Mouse (Mus musculus) c-Kit-positive CD71-positive TER-119-positive erythroid progenitor cells, embryonic 14.5 days (primary cell): ENCODE measurements around the gene Rnf157.

Source experiments
- DNase-seq: peaks from one replicate; pipeline ENCODE4 v3.0.0-alpha.2; 2013; ENCODE audit warnings: low spot score

Gene Rnf157

DNA sequence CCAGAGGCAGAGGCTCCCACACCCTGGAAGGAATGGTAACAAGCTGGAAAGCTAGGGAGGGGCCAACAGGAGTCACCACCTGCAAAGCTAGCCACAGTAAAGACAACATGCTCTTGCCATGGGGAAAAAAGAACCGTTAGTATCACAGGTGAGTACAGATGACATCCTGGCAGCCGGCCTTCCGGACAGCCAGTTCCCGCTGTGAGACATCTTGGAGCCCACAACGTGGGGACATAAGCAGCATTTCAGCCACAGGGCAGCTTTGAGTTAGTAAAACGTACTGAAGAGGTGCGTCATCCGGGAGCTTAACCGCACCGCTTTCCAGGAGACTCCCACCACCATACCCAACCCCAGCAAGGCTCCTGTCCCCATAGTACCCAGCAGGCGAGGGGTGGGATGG is 114.6 kb downstream of the Rnf157 start:
- no peak for DNase-seq

DNA sequence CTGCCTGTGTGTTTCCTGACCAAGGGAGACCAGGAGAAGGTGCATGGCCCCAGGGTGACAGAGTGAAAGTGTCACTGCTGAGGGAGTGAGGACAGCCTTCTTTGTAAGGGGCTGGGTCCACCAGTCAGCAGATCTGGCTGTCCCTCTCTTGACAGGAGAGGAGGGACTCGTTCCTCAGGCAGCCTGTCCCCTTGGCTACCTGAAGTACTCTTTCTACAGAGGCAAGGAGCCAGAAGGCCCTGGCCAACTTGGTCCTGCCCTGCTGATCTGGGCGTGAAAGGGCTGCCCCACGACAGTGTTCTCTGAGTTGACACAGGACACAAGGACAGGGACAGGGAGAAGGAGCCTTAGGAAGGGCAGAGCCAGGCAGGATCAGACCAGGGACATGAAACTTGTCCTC is 115.8 kb downstream of the Rnf157 start:
- DNase-seq = no peak

DNA sequence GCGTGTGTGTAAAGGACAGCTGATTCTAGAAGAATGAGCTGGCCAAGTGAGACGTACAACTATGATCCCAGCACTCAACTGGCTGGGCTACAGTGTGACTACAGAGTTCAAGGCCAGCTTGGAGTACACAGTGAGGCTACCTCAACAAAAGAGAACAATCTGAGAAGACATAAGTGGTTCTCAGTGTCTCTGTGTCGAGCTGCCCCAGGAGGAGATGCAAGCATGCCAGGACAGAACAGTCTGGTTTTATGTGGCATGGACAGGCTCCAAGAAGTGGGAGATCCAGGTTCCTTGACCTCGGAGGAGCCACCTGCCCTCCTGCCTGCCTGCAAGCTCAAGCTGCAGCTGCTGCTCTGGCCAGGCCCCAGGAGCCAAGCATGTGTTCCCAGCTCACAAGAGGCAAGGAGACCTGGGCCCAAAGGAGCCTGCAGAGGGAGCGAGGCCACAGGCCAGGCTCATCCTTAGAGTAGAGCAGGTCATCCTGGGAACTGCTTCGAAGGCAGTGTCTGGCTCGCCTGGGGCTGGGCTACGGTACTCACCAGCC is 116.6 kb downstream of the Rnf157 start:
- no peak for DNase-seq

DNA sequence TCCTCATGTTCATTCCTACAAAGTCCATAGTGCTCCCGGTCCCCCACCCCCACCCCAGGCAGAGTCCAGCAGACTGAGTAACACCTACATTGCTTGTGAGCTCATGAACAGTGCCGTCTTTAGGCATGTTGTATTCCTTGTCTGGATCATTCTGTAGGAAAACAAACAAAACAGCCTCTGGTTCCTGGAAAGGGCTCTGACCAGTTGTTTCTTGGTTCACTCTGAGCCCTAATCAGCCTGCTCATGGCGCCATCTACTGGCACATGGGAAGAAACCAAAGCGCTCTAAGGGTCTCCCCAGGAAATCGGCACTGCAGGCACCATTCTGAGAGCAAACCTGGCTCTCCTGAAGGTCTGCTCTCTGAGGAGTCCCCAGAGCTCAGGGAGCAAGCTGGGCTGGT is 118.5 kb downstream of the Rnf157 start:
- peak; percentile 68 for DNase-seq

DNA sequence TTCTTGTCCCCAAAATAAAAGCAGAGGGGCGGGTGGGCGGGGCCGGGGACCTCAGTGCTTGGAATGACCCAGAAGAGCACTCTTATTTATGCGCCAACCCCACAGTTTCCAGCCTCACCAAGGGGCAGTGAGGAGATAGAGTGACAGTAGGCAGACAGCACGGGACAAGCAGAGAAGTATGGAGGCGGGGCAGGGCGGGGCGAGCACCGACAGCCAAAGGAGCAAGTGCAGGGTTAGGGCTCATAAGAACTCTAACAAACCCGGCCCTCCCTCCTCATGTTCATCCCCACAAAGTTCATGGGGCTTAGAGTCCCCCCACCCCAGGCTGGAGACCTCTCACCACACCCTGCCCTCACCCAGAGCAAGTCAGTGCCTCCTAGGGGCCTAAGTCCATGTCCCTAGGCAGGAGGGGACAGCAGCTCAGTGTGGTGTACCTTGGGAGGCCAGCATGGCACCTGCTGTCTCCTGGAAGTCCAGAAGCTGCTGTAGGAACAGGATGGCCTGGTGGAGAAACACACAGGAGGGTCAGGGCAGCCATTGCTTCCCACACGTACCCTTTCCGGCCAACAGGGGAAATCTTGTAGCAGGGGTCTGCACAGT is 119.2 kb downstream of the Rnf157 start:
- DNase-seq = no peak

DNA sequence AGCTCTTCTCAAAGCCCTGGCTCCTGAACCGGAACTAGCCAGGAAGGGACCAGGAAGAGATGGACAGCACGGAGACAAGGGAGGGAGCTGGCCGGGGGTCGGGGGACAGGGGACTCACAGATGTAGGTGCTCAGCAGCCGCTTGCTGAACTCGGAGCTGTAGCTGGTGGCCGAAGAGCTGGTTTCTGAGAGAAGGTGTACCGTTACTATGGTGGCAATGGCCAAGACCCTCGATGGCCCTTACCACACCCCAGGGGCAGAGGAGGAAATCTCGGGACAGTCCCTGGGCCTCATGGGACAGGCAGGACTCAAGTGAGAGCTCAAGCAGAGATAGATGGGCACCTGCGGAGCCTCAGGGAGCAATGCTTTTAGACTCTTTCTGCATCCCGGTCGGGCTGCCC is 120.4 kb downstream of the Rnf157 start:
- no peak for DNase-seq

DNA sequence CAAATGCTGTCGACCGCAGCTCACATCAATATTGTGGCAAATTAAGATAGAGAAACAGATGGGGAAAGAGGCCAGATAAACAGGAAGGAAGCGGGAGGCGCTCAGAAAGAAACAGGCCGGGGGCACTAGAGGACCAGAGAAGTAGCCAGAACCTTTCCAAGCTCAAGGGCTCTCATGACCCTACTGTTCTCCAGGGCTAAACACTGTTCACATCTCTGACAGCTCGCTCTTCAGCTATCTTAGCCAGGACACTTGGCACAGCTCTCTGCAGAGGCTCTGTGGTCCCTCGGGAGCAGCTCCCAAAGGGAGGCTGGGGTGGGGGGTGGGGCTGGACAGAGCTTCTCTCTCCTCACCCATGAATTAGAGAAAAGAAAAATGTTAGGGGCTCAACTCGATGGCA is 122.3 kb downstream of the Rnf157 start:
- DNase-seq = no peak

DNA sequence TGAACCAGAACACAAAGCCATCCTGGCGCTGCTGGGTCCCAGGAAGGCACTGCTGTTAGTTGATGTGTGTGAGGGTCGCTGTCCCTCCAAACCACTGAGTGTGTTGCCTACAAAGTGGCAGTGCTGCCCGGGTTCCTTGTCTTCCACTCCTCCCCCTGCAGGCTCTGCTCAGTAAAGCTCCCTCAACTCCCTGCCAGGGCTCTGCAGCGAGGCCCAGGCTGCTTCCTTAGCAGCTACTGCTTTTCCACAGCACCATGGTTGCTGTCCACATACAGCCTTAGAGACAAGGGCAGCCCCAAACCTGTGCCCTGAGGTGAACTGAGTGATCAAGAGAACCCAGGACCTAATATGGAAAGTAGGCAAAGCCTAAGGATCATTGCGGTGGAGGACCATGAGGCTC is 125.5 kb downstream of the Rnf157 start:
- no peak for DNase-seq
